Mouse (Mus musculus) embryonic fibroblast, embryonic 13.5 days (primary cell): ENCODE results near the gene Prss45. TPM values are rescaled to one million over a fixed set of nuclear protein-coding genes. Genes with fewer than 3 reads are reported as not detected.
A peak's percentile ranks its signal among the peaks of the same experiment; 100 is the strongest.

Experiments
- H3K27ac ChIP-seq: 2 replicates; pipeline ENCODE4 v1.5.1; 2012; ENCODE audit warnings: low read length, control low read depth, inconsistent platforms; ENCODE audit not compliant: insufficient read depth
- H3K4me1 ChIP-seq: 2 replicates; pipeline ENCODE4 v1.6.1; 2011; ENCODE audit warnings: low read length; ENCODE audit not compliant: control insufficient read depth, insufficient read depth
- H3K4me3 ChIP-seq: 2 replicates; pipeline ENCODE4 v1.5.1; 2011; ENCODE audit warnings: mild to moderate bottlenecking, control low read depth, low read length; ENCODE audit not compliant: insufficient read depth
- CTCF ChIP-seq: IDR thresholded peaks from 2 replicates; pipeline ENCODE4 v1.5.1; 2011; ENCODE audit warnings: mild to moderate bottlenecking, control low read depth, low read length, moderate library complexity, borderline replicate concordance; ENCODE audit not compliant: insufficient read depth
- POLR2A ChIP-seq: IDR thresholded peaks from 2 replicates; pipeline ENCODE4 v1.6.1; 2011; ENCODE audit warnings: low read depth, mild to moderate bottlenecking, control low read depth, low read length, moderate library complexity
- polyA plus RNA-seq: library from polyadenylated mRNA; stranded (reverse); fragments of >200 nt; gene quantifications from 2 replicates; pipeline ENCODE4 v1.2.4, GENCODE M21; 2011; ENCODE audit warnings: low read depth; ENCODE audit not compliant: missing spikeins, insufficient read length

Gene Prss45
- polyA plus RNA-seq, 1 experiment, result not detected

GRCm38 (mm10) chr9:110856920-110857319 is 22.5 kb downstream of the Prss45 start:
- no peak overlapping the region for H3K27ac ChIP-seq
- TF ChIP-seq POLR2A, result no peak
- no peak overlapping the region for H3K4me3 ChIP-seq
- no peaks in the 10 kb centered on the region for H3K4me1 ChIP-seq

GRCm38 (mm10) chr9:110857781-110858472 is 23.5 kb downstream of the Prss45 start, which contains the start of gene Prss50:
TSS of gene Prss50 (plus strand) at chr9:110857967.
- Histone ChIP-seq H3K4me3 (no peak within 1 kb of the TSS), H3K27ac (no peak within 1 kb of the TSS), H3K4me1 (no peaks in the 10 kb centered on the region)
- TF ChIP-seq CTCF, result 0 out of 2 replicates have a peak, but pooled peaks have one; percentile 2
- TF ChIP-seq POLR2A, result no peak

GRCm38 (mm10) chr9:110858523-110858922 is 24.1 kb downstream of the Prss45 start:
- TF ChIP-seq CTCF, result no peak
- TF ChIP-seq POLR2A, result no peak
- H3K27ac ChIP-seq, result no peak overlapping the region
- no peaks in the 10 kb centered on the region for H3K4me1 ChIP-seq
- no peak overlapping the region for H3K4me3 ChIP-seq

GRCm38 (mm10) chr9:110858967-110859596 is 24.7 kb downstream of the Prss45 start:
- TF ChIP-seq CTCF (no peak), POLR2A (no peak)
- Histone ChIP-seq H3K4me3 (no peak overlapping the region), H3K27ac (no peak overlapping the region), H3K4me1 (no peaks in the 10 kb centered on the region)

- TF ChIP-seq POLR2A (no peak), CTCF (peak; percentile 23; the same call in 1 of the 2 replicates)
- no peak overlapping the region for H3K27ac ChIP-seq
- H3K4me3 ChIP-seq, result no peak overlapping the region
- no peaks in the 10 kb centered on the region for H3K4me1 ChIP-seq
These were observed 36.6 kb downstream of the Prss45 start for GRCm38 (mm10) chr9:110871030-110871429.

- Histone ChIP-seq H3K4me3 (no peak overlapping the region), H3K4me1 (peaks cover 5% of the 10 kb centered on the region; the same call in 1 of the 2 replicates), H3K27ac (no peak overlapping the region)
- TF ChIP-seq POLR2A (no peak), CTCF (no peak)
These were observed 39.6 kb downstream of the Prss45 start for GRCm38 (mm10) chr9:110873681-110874659.

GRCm38 (mm10) chr9:110874660-110875191 is 40.3 kb downstream of the Prss45 start:
- H3K4me1 ChIP-seq, result peaks cover 5% of the 10 kb centered on the region; the same call in 1 of the 2 replicates
- H3K27ac ChIP-seq, result no peak overlapping the region
- no peak for TF ChIP-seq CTCF
- no peak for TF ChIP-seq POLR2A
- H3K4me3 ChIP-seq, result no peak overlapping the region

GRCm38 (mm10) chr9:110875288-110875695 is 40.9 kb downstream of the Prss45 start:
- no peak overlapping the region for H3K4me3 ChIP-seq

GRCm38 (mm10) chr9:110877353-110877752 is 43.0 kb downstream of the Prss45 start:
- Histone ChIP-seq H3K4me3 (no peak overlapping the region), H3K4me1 (peaks cover 12% of the 10 kb centered on the region; the same call in 1 of the 2 replicates), H3K27ac (no peak overlapping the region)
- TF ChIP-seq POLR2A, result no peak
- no peak for TF ChIP-seq CTCF

More at GRCm38 (mm10) chr9:110875288-110875695, 40.9 kb downstream of the Prss45 start:
- no peak for TF ChIP-seq POLR2A
- no peak for TF ChIP-seq CTCF
- peaks cover 5% of the 10 kb centered on the region; the same call in 1 of the 2 replicates for H3K4me1 ChIP-seq
- H3K27ac ChIP-seq, result no peak overlapping the region
